Mouse (Mus musculus) left cerebral cortex, adult 11 months (tissue): ENCODE data around the gene Atn1.

Experiments used
- DNase-seq: peaks from one replicate; pipeline ENCODE4 v3.0.0; 2022; ENCODE audit warnings: low spot score

Gene Atn1

DNA sequence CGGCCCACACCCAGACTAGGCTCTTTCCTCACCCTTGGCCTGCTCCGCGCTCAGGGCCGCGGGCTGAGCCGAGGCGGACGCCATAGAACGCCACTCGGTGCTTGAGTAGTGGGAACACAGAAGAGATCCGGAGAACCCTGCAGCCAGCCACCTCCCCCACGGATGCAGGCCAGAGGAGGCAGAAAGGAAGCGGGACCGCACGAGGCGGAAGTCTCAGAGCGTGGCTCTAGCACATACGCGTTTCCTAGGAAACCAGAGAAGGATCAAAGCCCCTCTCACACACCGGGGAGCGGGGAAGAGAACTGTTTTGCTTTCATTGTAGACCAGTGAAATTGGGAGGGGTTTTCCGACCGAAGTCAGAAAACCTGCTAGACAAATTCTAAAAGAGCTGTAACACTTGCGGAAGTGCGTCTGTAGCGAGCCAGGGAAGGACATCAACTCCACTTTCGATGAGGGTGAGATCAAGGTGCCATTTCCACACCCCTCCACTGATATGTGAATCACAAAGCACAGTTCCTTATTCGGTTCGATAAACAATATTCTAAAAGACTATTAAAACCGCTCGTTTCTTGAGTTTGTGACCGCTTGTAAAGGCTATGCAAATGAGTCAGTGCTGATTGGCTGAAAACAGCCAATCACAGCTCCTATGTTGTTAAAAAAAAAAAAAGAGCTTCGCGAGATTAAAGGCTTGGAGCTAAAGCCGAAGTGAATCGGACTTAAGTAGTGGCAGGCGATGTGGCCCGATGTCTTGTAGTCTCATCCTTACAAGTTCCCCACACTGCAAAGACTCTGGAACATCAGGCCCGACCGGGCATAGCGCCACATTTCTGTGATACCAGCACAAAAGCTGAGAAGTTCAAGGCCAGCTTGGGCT lies 15.2 kb downstream of the Atn1 start, which contains the start of gene Grcc10:
Gene Grcc10, minus strand, starts transcription at position 487 of the 874 bp plus-strand sequence.
- peak; percentile 82 for DNase-seq

DNA sequence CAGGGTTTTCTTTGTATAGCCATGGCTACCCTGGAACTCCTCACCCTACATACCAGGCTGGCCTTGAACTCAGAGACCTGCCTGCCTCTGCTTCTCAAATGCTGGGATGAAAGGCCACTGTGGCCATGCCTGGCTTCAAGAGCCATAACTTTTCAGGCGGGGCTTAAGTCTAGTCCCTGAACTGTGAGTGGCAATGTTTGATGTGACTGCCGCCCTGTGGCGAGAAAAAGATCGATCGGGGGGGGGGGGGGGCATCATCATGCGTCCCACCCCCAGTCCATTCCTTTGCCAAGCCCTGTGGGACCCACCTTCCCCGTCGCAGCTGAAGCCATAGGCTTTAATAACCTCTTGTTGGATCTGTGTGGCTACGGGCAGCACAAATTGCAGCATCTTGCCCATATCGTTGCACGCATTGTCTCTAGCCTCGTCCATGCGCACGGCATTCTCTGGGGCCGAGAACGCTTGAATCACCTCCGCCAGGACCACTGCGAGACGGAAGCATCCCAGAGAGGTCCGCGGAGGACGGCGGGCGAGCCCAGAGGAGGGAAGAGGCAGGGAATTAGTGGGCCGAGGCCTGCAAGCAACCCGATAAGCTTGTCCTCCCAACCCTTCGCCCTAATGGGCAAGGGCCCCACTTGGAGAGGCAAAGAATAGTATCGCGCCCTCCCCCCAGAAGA lies 16.0 kb downstream of the Atn1 start:
- DNase-seq, result no peak

DNA sequence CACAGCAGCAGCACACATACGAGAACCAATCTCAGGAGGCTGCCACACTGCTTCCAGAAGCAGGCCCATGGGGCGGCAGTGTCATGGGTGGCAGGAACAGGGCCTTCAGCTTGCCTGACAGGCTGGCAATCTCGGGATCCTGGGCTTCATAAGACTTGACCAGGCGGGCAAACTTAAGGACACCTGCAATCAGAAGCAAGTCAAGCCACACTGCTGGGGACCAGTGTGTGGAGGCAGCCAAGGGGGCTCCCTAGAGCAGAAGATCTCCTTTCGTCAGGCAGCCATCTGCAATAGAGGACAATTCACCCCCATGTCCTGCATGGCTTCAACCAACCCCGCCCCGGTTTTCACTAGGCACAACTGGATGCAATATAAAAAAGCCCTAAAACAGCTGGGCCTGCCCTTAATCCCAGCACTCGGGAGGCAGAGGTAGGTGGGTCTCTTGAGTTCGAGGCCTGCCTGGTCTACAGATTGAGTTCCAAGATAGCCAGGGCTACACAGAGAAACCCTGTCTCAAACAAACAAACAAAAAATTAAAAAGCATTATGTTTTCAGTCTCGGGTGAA lies 17.0 kb downstream of the Atn1 start:
- no peak for DNase-seq

DNA sequence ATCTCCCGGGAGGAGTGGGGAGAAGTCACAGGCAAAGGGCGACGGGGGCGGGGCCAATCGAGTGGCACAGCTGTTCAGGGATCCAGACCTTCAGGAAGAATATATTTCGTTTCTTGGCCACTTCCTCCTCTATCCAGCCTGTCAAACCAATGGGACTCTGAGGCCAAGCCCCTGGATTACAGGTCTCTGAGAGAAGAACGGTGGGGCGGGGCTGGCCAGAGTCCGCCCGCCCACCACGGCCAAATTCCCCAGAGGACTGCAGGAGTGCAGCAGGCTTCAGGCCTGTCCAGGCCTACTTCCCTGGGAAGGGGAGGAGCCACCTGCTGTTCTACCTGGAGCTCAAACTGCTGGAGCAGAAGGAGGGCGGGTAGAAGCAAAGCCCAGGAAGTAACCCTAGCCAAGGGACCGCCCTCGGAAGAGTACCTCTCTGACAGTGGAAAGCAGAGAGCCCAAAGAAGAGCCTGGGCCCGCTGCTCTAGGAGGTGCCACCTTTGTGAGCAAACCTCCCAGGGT lies 17.8 kb downstream of the Atn1 start, which contains the start of gene Ptpn6:
Gene Ptpn6, minus strand, starts transcription at position 204 of the 513 bp plus-strand sequence.
- DNase-seq, result no peak

DNA sequence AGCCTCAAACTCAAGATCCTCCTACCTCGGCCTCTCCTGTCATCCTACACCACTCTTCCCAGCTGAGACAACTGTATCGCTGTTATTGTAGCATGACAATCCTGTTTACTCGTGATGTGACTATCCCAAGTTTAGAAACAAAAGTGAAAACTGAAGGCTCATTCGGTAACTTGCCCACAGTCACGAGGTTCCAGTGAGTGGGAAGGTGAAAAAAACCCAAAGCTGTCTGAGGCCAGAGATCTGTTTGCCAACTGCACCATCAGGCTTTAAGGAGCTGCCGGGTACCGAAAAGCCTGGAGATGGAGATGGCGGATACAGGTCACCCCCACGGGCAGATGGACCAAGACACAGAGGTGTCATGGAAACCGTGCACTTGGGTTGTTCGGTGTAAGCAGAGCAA lies 19.3 kb downstream of the Atn1 start:
- DNase-seq, result no peak

DNA sequence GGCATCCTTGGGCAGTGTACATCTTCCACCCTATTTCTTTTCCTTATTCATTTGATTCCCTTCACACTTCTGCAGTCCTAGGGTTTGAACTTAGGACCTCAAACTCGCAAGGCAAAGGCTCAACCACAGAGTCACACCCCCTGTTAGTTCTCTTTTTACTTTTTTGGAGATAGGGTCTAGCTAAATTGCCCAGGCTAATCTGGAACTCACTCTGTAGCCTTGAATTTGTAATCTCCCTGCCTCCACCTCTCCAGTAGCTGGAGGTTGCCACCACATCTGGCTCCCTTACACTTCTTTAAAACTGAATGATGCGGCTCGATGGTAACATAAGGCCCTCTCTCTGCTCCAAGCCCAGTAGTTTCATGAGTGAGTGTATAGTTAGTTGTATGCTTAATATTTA lies 21.9 kb downstream of the Atn1 start:
- no peak for DNase-seq

DNA sequence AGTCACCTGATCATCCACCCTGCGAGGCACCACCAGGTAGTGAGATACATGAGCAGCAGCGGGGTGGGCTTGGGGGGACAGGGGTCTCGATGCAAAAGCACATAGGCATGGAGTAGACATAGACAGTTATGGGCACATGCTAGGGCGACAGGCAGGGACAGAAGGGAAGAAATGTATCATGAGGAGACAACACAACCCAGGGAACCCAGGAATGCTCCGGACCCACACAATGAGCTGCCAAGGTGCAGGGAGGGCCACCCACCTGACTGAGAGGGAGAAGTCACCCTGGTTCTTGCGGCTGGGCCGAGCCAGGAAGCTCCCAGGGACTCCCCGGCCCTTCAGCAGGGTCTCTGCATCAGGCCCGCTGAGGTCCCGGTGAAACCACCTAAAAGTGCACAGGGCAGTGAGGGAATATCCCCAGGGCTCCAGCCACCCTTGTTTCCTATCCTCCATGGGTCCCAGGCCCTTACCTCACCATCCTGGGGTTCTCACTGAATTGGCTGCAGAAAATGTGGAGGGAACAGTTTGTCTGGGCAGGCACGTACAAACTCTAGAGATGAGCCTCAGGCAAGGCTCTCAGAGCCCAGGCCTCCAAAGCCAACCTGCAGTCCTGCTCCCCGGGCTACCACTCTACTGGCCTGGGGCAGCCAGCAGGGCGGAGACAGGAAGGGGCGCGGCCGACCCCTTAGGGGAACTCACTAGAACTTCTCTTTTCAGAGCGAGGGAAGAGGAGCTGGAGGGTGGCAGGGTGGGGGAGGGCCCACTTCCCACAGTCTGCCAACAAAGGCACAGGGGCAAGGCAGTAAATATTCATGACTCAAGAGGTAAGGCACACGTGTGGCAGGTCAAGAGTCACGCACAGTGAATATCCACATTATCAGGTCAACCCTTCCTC lies 23.6 kb downstream of the Atn1 start:
- DNase-seq, result no peak

DNA sequence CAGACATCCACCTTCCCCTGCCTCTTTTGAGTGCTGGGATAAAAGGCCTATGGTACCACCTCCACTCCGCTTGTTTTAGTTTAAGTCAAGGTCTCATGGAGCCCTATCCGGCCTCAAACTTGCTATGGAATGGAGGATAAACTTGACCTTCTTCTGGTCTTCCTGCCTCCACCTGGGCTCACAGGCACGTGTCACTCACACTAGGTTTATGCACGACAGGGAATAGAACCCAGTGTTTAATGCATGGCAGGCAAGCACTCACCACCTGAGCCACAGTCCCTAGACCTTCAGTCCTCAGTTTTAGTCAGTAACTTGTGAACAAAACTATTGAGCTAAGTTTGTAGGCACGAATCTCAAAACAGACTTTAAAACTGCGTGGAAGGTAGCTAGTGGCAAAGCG lies 25.3 kb downstream of the Atn1 start:
- DNase-seq, result no peak

DNA sequence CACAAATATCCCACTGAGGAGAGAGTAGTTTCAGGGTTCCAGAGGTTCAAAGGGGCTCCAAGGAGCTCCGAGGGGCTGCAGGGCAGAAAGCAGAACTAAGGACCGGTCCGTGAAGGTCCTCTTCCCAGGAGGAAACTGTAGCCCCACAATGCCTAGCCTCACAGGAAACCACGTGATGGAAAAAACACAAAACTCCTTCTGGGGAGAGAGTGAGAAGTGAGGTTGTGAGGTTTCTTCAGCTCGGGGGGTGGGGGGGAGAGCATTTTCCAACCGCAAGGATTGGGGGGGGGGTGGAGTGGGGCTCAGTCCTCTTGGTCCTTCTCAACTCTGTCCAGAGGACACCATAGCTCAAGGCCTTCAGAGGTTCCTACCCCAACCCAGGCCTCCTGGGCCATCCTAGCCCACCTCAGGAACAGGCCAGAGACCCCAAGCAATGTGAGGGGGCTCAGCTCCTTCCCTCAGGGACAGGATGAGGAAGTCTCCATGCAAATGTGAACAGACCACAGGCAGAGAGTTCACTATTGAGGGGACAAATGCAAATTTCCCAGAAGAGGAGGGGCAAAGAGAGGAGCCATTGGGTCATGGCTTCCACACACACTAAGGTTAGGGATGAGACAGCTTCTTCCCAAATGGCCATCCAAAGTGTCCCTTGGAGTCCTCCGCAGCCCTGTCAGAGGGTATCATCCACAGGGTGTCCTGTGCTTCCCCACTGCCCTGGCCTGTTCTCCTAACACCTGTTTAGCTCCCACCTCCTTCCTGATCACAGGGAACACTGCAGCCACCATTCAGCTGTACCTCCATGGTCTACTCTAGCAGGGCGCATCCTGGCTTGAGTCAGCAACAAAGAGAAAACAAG lies 26.2 kb downstream of the Atn1 start:
- no peak for DNase-seq

DNA sequence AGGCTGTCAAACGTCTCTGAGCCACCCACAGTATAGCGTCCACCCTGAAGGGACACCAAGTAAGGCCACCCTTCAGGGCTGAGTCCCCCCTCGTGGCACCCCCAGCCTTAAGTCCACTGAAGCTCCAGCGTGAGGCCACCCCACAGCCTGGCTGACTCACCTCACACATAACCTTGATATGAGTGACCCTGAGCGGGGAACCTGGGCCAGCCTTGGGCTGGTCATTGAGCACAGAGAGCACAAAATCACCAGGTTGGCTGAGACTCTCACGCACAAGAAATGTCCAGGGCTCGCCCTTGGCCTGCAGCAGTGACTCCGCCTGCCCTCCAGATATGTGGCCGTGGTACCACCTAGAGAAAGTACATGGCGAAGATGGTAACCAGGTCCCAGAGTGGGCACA lies 27.7 kb downstream of the Atn1 start:
- DNase-seq, result no peak

DNA sequence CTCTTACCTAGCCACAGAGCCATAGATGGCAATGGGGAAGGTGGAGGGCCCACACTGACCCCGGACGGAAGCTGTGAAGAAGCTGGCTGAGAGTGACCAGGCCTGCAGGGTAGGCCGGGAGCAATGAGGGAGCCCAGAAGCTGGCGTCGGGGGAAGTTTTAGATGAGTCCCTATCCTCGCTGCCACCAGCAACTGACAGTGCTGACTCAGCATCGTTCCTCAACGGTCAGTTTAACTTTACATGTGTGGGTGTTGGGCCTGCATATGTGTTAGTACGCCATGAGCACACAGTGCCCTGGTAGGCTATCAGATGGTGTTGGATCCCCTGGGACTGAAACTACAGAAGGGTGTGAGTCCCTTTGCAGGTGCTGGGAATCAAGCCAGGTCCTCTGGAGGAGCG lies 31.9 kb downstream of the Atn1 start:
- DNase-seq, result no peak

DNA sequence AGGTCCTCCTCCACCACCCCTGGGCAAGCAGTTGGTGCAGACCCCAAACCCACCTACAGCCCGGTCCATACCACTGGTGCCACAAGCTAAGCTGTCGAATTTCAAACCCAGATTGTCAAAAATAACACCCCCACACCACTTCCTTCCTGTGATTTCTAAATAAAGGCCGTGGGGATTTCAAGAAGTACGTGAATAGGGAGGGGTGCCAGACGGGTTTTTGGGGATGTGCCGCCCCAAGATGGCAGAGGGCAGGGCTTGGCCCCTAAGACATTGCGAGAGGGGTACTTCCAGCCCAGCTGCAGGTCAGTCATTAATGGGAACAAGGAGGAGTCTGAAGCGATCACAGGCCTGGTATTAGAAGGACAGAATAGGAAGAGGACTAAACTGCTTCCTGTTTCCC lies 32.8 kb downstream of the Atn1 start:
- no peak for DNase-seq

DNA sequence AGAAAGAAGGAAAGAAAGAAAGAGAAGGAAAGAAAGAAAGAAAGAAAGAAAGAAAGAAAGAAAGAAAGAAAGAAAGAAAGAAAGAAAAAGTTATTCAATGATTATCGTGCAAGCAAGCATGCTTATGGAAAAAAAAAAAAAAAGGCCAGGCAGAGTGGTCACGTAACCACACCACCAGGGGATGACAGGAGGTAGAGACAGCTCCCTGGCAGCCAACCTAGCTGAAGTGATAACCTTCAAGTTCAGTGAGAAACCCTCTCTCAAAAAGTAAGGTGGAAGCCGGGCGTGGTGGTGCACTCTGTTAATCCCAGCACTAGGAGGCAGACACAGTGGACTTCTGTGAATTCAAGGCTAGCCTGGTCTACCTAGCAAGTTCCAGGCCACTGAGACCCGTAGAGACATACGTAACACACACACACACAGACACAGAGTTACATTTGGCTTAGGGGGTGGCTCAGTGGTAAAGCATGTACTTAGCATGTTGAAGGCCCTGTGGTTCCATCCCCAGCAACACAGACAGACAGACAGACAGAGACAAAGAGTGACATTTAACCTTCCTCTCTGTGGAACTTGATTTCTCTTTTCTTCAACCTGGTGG lies 33.3 kb downstream of the Atn1 start:
- DNase-seq, result no peak

DNA sequence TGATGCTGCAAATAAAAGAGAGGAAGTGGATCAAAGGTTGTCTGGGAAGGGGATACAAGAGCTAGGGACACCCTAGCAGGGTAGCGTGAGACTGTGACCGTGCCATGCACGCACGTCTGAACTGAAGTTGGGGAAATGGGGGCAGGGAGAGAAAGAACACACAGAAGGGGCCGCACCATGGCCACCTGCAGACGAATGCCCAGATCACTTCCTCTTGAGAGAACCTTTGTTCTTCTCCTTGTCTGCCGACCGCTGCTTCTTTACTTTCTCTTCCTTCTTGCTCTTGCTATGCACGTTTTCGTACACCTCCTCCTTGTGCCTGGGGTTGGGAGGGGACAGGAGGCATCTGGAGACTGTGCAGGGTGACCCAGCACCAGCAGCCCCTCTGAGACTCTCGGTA lies 35.4 kb downstream of the Atn1 start:
- DNase-seq, result no peak

DNA sequence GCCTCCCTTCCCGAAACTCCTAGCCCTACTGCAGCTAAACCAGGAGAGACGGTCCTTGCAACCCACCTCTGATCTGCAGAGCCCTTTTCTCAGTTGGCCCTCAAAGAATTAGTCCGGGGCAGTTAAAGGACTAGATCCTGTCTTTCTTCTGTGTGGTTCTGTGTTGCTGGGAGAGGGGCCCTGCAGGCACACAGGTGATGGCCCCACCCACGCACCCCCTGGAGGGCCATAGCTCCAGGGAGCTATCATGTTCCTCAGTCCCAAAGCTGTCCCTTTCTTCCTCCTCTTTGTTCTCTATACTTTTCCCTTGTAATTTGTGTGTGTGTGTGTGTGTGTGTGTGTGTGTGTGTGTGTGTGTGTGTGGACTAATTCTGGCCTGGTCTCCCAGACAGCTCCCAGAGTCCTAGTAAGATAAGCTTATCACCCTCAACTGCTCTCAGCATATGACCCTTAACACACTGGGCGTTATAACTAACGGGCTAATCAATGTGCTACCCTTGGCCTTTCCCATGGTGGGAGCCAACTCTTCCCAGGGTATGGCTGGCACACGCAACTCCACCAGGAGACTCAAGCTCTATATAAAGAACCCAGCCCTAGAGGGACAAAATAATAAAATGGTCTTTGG lies 36.9 kb downstream of the Atn1 start:
- no peak for DNase-seq

DNA sequence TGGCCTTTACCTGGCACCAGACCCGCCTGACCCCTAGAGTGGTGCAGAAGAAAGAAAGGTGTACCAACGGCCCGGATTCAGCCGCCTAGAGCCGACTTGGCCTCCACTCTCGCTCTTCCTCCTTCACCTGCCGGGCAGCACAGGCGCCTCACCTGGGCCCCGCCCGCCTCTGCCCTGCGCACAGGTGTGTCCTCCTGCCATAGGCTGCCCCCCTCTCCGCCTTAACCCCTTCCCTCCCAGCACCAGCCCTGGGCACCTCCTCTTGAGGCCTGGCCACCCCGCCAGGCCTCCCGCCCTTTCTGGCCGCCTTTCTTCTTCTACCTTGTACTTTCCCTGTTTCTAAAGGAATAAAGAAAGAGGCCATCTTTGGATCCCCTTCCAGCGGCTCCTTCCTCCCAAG lies 37.6 kb downstream of the Atn1 start:
- DNase-seq, result no peak

DNA sequence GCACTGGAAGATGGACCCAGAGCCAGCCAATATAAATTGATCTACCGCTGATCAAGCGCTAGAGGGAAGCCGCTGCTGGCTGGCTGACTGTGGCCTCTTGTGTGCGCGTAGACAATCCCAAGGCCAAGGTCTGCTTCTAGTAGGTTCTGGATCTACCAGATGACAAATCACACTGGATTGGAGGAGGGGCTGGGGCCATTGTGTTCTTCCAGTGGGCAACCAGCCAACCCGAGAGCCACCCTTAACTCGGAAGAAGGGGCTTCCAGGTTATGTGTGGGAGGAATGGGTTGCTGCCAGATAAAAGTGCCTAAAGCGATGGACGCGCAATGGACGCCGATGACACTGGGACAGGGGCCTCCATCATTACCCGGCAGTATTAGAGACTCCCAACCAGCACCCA lies 38.4 kb downstream of the Atn1 start:
- no peak for DNase-seq

DNA sequence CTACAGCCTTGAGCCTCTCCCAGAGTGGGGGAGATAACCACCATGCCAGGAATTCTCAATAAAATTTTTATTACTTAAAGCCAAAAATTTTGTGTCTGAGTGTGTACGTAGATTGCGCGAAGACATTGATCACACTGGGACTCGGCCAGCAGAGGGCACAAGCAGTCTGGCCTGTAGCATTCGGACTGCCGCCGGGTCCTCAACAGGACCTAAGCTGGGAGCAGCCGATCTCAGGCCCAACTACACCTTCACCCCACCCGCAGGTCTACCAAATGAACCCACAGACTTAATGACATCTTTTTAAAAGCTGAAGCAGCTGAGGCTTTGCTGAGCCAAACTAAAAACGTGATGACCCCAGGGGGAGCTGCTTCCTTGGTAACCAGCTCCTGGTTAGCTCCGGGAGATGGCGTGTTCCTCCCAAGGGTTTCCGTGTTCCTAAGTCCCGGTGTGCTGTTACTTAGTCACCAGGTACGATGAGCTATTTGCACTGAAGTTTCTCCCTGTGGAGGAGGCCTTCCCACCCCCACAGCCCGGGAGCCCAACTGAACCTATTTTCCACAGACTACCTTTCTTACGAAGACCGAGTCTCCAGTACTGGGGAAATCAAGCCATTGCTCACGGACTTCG lies 39.3 kb downstream of the Atn1 start:
- no peak for DNase-seq

DNA sequence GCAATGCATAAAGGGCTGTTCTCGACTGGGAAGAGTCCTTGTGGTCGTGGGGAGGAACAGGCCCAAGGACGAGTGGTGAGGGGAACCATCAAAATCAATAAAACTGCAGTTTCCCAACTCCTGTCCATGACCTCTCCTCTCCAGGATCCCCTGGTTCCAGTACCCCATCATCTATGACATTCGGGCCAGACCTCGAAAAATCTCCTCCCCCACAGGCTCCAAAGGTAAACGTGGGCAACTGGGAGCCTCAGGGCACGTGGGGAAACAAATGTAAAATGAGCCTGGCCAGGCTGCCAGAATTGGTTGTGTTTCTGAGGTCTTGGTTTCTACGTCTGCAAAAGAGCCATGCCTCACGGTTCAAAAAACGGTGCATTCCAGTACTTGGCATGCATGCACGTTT lies 43.4 kb downstream of the Atn1 start:
- DNase-seq, result no peak
